Mouse (Mus musculus) testis, postnatal 14 days (tissue): ENCODE measurements around the gene Ccdc124.

ENCODE experiments used
- DNase-seq: peaks from one replicate; pipeline ENCODE4 v3.0.0; 2021; ENCODE audit warnings: low spot score

Ccdc124 gene

DNA sequence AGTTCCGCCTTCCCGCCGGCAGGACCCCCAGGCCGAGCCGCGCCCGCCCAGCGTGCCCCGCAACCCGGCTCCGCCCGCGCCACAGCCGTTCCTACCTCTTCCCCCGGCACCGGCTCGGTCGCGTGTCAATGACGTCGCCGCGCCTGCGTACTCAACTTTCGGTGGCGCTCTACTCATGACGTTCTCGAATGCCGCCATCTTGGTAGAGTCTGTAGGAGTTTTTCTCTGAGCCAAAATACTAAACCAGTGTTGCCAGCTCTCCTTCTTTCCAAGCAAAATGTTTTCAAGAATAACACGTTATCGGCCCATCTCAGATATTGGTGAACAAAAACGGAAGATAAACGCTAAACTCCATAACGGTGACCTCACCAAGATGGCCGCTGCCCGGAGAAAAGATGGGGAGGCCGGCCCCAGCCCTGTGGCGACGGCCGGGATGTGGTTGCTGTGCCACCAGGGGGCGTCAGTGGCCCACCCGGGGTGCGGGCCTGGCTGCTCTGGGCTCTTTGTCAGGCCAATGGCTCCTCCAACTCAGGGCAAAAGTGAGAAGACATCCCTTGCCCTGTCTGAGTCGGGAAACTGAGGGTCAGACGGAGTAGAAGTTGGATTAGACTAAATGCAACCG is at the start of gene Ccdc124:
TSS of gene Ccdc124 (minus strand) at position 572 of the 622 bp plus-strand sequence.
- peak; percentile 96 for DNase-seq

DNA sequence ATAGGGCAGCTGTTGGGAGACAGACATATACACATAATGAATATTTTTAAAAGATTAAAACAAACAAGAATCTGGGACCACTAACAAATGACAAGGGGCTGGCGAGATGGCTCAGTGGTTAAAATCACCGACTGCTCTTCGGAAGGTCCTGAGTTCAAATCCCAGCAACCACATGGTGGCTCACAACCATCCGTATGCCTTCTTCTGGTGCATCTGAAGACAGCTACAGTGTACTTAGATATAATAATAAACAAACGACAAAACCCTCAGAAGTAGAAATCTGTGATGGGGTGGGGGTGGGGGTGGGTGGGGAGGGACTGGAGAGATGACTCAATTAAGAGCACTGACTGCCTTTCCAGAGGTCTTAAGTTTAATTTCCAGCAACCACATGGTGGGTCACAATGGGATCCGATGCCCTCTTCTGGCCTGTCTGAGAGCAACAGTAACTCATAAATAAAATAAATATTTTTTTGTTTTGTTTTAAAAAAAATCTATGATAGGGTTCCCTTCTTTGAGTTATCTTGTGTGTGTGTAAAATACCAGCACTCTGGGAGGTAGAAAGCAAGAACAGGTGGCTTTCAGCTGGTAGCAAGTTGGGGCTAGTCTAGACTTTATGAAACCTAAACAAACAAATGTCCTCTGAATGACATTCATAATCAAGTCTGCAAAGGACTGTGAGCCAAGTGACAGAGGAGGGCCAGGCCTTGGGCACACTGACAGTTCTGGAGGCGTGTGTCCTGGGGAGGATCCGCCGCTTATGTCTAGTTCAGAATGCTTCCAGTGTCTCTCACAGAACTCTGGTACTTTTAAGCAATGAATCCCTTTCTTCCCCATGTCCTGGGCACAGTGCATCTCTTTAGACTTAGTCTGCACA is 46.6 kb upstream of the Ccdc124 start:
- no peak for DNase-seq

DNA sequence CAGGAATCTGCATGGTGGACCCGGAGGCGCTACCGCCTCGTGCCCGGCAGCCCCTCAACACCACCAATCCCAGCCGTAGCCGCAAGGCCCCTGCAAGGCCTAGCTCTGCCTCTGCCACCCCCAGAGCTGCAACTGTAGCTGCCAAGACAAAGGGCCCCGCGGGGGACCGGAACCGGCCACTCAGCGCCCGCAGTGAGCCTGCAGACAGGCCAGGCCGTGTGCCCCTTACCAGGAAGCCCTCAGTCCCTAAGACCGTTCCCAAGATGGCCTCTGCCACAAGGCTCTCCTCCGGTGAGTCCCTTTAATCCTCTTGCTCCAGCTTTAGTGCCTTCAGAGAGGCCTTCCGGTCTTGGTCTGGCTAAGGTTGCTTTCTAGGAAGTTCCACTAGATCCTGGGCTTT is 41.0 kb upstream of the Ccdc124 start:
- no peak for DNase-seq

DNA sequence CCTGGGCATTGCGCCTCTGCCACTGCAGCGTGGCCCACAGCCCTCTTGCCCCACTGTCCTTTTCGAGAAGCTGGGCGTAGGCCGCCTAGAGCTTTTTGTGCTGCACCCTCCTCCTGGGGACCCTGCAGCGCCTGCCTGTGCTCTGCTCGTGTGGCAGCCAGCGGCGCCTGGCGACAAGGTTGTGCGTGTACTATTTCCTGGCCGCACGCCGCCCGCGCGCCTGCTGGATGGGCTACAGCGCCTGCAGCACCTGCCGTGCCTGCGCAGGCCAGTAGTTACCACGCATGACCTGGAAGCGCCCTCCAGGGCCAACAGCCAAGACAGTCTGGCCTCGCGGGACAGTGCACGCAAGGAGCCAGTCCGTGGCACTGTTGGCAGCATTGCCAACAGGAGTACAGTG is 39.8 kb upstream of the Ccdc124 start:
- DNase-seq: no peak

DNA sequence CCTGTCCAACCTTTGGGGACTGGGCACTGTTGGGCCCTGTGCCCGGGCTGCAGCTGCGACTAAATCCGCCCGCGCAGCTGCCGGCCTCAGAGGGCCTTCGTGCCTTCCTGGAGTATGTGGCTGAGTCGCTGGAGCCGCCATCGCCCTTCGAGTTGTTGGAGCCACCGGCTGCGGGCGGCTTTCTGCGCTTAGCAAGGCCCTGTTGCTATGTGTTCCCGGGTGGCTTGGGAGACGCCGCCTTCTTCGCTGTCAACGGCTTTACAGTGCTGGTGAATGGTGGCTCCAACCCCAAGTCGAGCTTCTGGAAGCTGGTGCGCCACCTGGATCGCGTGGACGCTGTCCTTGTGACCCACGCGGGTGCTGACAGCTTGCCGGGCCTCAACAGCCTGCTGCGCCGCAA is 39.2 kb upstream of the Ccdc124 start:
- DNase-seq: no peak

DNA sequence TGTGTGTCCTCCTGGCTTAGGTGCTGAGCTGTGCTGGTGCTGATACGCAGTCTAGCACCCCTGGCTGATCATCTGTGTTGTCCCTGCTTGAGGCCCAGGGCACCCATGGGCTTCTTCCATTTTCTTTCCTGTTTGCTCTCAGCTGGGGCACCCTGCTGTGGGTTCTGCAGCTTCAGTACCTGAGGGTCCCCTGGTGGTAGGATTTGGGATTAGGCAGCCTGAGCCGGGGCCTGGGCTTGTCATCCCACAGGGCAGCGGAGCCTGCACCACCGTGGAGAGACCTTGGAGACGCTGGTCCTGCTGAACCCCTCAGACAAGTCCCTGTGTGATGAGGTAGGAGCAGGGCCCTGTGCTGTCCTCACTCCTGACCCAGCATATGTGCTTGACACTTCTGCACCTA is 37.9 kb upstream of the Ccdc124 start:
- DNase-seq: no peak

- no peak for DNase-seq
These were observed 33.8 kb upstream of the Ccdc124 start for GRCm38 (mm10) chr8:70907518-70907917.

GRCm38 (mm10) chr8:70905831-70906736 is 32.3 kb upstream of the Ccdc124 start, which contains the start of gene Map1s:
TSS of gene Map1s (plus strand) at chr8:70905932.
- DNase-seq: peak; percentile 91

- no peak for DNase-seq
These were observed 31.7 kb upstream of the Ccdc124 start for GRCm38 (mm10) chr8:70905463-70905830.

DNA sequence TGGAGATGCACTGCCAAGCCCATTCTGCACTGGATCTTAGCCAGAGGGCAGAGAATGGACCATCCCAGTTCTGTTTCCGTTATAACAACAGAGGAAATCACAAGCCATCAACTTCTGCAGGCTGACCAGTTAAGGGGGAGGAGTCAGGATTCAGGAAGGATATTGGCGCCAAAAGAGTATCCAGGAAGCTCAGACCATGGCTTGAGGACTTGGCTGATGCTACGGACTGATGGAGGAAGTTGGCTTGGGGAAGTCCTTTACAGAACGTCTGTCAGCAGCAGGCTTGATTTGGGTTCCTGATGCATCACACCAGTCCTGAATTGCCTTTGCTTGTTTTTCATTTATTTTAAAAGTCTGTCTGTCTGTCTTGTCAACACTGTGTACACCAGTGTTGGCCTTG is 30.8 kb upstream of the Ccdc124 start:
- DNase-seq: no peak

DNA sequence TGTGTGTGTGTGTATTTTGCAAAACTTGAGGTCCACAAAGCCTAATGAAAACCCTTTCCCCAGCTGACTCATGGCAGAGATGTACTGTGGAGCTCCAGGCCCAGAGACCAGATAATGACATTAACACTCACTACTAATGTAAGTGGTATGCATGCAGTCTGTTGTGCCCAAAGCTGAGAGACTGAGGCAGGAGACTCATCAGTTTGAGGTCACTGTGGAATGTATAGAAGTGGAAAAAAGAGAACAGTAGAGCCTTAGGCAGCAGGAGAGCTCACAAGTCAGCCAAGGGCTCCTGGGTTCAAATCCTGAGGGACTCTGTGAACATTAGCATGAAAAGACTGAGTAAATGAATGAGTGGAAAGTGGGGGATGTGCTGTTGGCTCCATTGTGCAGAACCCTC is 29.8 kb upstream of the Ccdc124 start:
- no peak for DNase-seq

DNA sequence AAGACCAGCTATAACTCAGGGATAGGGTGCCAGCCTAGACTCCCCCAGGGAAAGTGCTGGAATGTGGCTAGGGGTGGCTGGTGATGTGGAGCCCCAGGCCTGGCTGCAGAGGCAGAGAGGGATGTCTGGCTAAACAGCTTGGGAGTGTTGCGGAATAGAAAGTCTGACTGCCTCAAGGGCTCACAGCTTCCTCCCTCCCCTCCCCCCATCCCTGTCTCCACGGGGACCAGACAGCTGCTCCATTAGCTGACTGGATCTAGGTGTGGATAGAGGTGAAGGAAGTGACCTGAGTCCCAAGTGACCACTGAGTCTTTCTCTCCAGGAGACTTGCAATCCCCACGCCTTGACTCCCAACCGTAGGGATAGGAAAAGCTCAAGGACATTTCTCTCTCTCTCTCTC is 29.4 kb upstream of the Ccdc124 start:
- no peak for DNase-seq

GRCm38 (mm10) chr8:70902211-70902610 is 28.5 kb upstream of the Ccdc124 start:
- no peak for DNase-seq

- DNase-seq: no peak
These were observed 27.2 kb upstream of the Ccdc124 start for GRCm38 (mm10) chr8:70900872-70901387.

GRCm38 (mm10) chr8:70899226-70899625 is 25.5 kb upstream of the Ccdc124 start:
- DNase-seq: no peak

DNA sequence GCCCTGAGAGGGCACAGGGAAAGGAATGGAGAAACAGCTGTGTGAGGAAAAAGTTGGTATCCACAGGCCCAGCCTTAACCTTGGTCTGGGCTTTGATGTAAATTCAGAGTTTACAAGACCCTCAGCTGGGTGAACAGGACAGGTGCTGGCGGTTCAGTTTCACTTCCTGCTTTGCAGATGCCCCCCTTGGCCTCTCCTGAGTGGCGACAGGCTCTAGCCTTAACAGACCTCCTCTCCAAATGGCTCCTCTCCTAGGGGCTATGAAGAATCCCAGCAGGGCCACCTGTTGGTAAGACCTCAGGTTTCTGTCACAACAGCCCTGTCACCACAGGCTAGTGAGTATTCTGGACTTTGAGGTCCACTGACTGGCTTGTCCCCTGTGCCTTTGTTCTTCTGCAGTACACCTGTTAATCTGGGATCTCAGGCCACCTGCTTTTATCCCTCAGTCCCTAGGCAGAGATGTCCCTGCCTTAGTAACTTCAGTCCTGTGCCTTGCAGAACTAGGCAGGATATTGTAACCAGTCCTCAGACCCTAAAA is 25.0 kb upstream of the Ccdc124 start:
- DNase-seq: no peak

DNA sequence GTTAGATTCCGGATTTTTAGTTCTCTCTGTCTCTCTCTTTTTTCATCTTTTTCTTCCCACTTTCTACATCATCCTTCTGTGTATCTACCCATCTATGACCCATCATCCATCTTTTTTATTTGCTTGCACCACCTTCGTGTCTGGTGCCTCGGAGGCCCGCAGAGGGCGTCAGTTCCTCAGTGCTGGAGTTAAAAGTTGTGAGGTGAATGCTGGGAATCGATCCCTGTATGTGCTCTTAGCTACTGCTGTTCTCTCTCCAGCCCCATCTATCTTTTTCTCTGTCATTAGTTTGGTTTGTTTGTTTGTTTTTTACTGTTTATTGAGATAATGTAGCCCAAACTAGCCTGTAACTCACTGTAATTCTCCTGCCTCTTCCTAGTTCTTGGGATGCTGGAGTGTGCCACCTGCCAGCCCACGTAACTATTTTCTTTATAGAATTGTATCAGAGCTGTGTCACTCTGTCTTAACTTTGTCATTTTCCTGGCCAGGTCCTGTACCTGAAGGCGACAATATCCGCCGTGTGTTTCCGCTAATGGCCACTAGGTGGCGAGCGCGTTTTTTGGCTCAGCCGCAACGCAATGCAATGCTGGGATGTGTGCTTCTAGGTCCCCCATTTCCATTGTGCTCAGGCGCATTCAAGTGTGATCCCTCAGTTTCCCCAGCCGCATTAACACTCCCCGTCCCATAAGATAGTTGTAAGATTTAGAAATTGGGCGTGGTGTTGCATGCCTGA is 24.1 kb upstream of the Ccdc124 start:
- peak; percentile 76 for DNase-seq

DNA sequence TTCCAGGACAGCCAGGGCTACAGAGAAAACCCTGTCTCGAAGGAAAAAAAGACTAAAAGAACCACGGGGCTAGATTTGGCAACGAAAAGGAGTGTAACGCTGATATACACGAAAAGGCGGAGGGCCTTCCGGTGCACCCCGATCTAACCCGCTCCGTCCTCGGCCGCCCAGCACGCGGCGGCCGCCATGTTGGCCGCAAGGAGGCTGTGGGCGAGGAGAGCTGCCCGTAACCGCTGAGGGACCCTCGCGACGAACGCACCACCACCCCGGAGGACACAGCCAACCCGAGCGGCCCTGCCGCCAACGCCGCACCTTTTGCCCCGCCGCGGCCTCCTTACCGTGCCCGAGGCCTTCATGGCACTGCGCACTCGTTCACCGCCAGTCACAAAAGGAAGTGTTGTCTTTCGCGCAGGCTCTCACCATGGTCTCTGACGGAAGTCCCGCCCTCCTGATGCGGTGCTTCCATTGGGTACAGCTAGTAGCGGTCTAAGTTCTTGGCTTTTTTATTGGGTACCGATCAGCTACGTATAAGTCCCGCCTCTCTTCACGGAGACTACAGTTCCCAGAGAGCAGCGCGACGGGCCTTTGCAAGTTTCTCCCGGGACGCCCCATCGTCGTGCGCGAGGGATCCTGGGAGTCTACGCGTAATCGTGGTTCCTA is 23.4 kb upstream of the Ccdc124 start, which contains the start of gene Rpl18a:
TSS of gene Rpl18a (minus strand) at position 392 of the 660 bp plus-strand sequence.
- peak; percentile 98 for DNase-seq

DNA sequence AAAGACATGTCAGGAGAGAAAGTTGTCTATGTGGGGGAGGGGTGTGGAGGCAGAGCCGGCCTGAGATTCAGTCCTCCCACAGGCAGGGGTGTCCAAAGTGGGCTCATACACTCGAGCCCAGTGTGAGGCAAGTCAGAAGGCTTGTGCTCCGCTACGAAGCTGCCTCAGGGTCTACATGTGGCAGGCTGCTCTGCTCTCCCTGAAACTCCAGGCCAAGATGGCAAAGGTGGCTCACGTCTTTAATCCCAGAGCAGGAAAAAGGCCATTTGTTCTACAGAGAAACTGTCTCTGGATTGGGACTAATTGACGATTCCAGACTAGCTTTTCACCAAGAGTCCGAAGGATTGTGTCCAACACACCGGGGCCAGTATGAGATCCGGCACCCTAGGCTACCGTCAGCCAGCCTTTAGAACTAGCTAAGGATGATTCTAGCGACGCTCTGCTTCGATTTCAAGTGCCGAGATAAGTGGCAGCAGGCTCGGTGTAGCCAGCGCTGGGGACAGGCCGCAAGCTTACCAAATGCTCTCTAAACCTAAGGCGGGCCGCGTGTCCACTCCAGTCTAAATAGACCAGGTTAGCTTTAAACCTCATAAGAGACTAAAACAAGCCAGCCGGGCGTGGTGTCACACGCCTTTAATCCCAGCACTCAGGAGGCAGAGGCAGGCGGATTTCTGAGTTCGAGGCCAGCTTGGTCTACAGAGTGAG is 22.7 kb upstream of the Ccdc124 start:
- no peak for DNase-seq
